Mouse (Mus musculus) lung, embryonic 15.5 days (tissue): ENCODE measurements around the gene Prr3. TPM values are rescaled to one million over a fixed set of nuclear protein-coding genes. Genes with fewer than 3 reads are reported as not detected.

ENCODE experiments used
- ATAC-seq: fragments of 200-750 bp; cut with Nextera tagmentation; 2 replicates; pipeline ENCODE4 v1.8.0; 2017; ENCODE audit warnings: moderate number of reproducible peaks, borderline replicate concordance; ENCODE audit not compliant: low FRiP score, low TSS enrichment; ENCODE audit errors: extremely low read depth
- H3K27ac ChIP-seq: fragments of 300-500 bp; sonication (generic); 2 replicates; pipeline ENCODE4 v1.5.1; 2015; ENCODE audit warnings: moderate library complexity, mild to moderate bottlenecking, inconsistent platforms
- H3K27me3 ChIP-seq: fragments of 300-500 bp; sonication (generic); 2 replicates; pipeline ENCODE4 v1.6.1; 2015; ENCODE audit warnings: inconsistent platforms
- H3K36me3 ChIP-seq: fragments of 300-500 bp; sonication (generic); 2 replicates; pipeline ENCODE4 v1.6.1; 2015; ENCODE audit warnings: inconsistent platforms
- H3K4me1 ChIP-seq: fragments of 300-500 bp; sonication (generic); 2 replicates; pipeline ENCODE4 v1.6.1; 2015; ENCODE audit warnings: inconsistent platforms
- H3K4me2 ChIP-seq: fragments of 300-500 bp; sonication (generic); 2 replicates; pipeline ENCODE4 v1.6.1; 2015; ENCODE audit warnings: inconsistent platforms, mild to moderate bottlenecking, moderate library complexity
- H3K4me3 ChIP-seq: fragments of 300-500 bp; sonication (generic); 2 replicates; pipeline ENCODE4 v1.5.1; 2015; ENCODE audit warnings: mild to moderate bottlenecking, inconsistent platforms
- H3K9ac ChIP-seq: fragments of 300-500 bp; sonication (generic); 2 replicates; pipeline ENCODE4 v1.6.1; 2015; ENCODE audit warnings: inconsistent platforms
- H3K9me3 ChIP-seq: fragments of 300-500 bp; sonication (generic); 2 replicates; pipeline ENCODE4 v1.6.1; 2016; ENCODE audit warnings: inconsistent platforms
- WGBS: fragments of 180-500 bp; shearing (Covaris S2); methylation state at CpG from one replicate; pipeline ENCODE4 v1.1.7; 2015; 5-methylcytosine and 5-hydroxymethylcytosine counted together
- polyA plus RNA-seq: library from polyadenylated mRNA; unstranded; fragments of >200 nt; fragmentation: Nextera tagmentation; extraction: Ambion mirVana; gene quantifications from 2 replicates; pipeline ENCODE4 v1.2.1, GENCODE M21; 2015

Gene Prr3
- polyA plus RNA-seq, 1 experiment from 2014 or later = 29.3 TPM

DNA sequence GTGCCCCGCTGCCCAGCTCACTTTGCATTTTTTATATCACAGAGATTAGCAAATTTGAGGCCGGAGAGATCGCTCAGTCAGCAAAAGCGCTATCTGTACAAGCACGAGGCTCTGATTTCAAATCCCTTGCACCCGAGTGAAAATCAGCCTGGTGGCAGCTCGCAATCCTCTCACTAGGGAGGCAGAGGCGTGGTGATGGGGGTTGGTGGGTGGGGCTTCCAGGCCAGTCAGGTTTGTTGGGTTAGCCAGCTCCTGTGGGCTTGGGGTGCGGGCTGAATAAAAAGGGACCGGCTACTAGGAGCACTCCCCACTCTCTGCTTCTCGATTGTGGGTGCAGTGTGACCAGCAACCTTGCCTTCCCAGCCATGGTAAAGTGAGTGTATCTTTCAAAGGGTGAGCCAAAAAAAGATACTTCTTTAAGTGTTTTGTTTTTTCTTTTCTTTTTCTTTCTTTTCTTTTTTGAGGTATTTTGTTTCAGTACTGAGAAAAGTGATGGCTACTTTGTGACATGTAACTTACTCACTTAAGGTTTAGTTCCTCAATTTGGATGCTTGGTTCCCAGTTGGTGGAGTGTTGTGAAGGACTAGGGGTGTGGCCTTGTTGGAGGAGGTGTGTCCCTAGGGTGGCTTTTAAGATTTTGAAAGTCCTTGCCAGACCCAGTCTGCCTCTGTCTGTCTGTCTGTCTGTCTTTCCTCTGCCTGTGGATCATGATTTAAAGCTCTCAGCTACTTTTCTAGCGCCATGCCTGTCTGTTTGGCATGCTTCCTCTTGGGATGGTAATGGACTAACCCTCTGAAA is 17.9 kb upstream of the Prr3 start:
- Histone ChIP-seq H3K4me2 (no peak overlapping the region), H3K9ac (0 out of 2 replicates have a peak overlapping the region, but pooled peaks have one; percentile 4), H3K27ac (no peak overlapping the region), H3K27me3 (no peaks in the 10 kb centered on the region), H3K36me3 (no peaks in the 10 kb centered on the region), H3K9me3 (no peaks in the 10 kb centered on the region), H3K4me3 (no peak overlapping the region), H3K4me1 (peaks cover 19% of the 10 kb centered on the region)
- no peak for ATAC-seq
- WGBS = 49% methylated on average over 12 of the region's 12 CpGs

DNA sequence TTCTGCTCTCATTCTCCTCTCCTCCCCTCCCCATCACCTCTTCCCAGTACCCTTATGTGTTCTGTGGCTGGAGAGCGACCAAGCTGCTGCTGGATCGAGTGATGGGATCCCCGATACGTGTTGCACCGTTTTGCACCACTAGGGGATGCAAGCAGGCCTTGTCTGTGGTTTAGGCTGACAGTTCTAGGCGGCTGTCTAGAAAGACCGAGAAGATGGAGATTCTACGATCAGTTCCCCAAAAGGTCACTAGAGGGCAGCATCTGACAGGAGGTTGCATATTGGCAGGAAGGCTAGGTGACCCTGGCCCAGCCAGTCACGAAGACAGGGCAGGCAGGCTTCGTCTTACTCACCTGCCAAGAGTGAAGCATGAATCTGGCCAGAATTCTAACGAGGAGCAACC is 16.9 kb upstream of the Prr3 start:
- Histone ChIP-seq H3K36me3 (no peaks in the 10 kb centered on the region), H3K9ac (no peak overlapping the region), H3K27ac (no peak overlapping the region), H3K27me3 (no peaks in the 10 kb centered on the region), H3K4me1 (peaks cover 19% of the 10 kb centered on the region), H3K4me3 (no peak overlapping the region), H3K4me2 (no peak overlapping the region), H3K9me3 (no peaks in the 10 kb centered on the region)
- 1% methylated on average over 11 of the region's 11 CpGs for WGBS
- ATAC-seq = peak; percentile 55; the same call in 1 of the 2 replicates

DNA sequence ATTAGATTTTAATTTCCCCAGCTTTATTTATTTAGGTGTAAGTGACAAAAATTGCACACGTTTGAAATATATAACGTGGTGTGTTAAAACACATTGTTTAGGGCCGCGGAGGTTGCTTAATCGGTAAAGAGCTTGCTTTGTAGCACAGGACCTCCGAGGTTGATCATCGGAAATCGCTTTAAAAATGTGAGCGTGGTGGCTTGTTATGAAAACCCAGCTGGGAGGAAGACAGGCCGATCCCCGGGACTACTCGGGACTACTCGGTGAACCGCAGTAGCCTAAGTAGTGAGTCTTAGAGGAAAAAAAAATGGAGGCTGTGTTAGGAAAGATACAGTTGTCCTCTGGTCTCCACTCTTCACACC is 14.8 kb upstream of the Prr3 start:
- Histone ChIP-seq H3K9ac (peak overlapping the region; percentile 54), H3K27ac (no peak overlapping the region; the same call in 1 of the 2 replicates)

DNA sequence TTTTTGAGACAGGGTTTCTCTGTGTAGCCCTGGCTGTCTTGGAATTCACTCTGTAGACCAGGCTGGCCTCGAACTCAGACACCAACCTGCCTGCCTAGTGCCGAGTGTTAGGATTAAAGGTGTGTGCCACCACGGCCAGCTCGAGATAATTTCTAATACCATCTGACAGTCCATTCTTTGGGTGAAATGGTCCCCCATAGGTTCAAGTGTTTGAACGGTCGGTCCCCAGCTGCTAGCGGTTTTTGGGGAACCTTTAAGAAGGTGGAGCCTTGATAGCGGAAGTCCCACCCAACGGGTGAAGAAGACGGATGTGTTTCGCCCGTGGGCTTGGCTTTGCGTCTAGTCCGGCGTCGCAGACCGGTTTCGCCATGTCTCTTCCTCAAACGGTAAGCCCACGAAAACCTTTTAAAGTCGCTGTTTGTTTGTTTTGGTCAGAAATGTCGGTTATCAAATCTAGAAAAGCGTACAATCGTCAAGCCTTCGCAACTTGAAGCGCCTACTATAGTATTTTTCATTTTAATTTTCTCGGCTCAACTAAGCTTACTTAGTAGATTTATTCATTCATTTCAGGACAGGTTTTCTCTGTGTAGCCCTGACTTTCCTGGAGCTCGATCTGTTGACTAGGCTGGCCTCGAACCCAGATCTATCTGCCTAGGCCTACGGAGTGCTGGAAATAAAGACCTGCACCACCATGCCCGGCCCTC is 14.3 kb upstream of the Prr3 start:
- ATAC-seq = peak; percentile 58
- WGBS = 4% methylated on average over 31 of the region's 31 CpGs
- H3K4me2 ChIP-seq = peak overlapping the region; percentile 70
- H3K4me3 ChIP-seq = peak overlapping the region; percentile 55
- H3K9ac ChIP-seq = peak overlapping the region; percentile 54
- peak overlapping the region; percentile 52; the same call in 1 of the 2 replicates for H3K27ac ChIP-seq
- H3K27me3 ChIP-seq = no peaks in the 10 kb centered on the region
- 0 out of 2 replicates have a peak, but pooled peaks cover 6% of the 10 kb centered on the region for H3K36me3 ChIP-seq
- H3K4me1 ChIP-seq = peaks cover 19% of the 10 kb centered on the region
- H3K9me3 ChIP-seq = no peaks in the 10 kb centered on the region

More for the DNA sequence above, 14.8 kb upstream of the Prr3 start:
- Histone ChIP-seq H3K4me3 (peak overlapping the region; percentile 55), H3K4me1 (peaks cover 19% of the 10 kb centered on the region), H3K27me3 (no peaks in the 10 kb centered on the region), H3K9me3 (no peaks in the 10 kb centered on the region), H3K36me3 (0 out of 2 replicates have a peak, but pooled peaks cover under 1% of the 10 kb centered on the region), H3K4me2 (peak overlapping the region; percentile 70)
- 2% methylated on average over 14 of the region's 14 CpGs for WGBS
- no peak for ATAC-seq

DNA sequence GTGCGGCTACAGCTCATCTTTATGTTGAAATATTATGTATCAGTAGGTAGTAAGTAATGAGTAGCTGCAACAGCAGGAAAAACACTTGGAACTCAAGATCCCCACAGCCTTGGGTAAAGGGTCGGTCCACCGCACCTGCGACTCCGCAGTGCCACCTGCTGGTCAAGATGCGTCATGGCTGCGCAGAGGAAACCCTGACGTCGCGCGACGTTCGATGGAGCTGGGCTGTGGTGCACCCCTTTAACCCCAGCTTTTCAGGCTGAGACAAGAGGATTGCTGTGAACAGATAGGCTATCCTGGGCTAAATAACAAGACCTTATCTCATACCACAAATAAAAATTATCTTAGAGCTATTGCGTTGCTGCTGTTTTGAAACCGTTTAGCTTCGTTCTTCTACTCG is 13.6 kb upstream of the Prr3 start:
- Histone ChIP-seq H3K9ac (no peak overlapping the region), H3K27ac (no peak overlapping the region), H3K36me3 (peaks cover 10% of the 10 kb centered on the region), H3K27me3 (no peaks in the 10 kb centered on the region), H3K4me2 (peak overlapping the region; percentile 70), H3K4me3 (peak overlapping the region; percentile 55), H3K9me3 (no peaks in the 10 kb centered on the region), H3K4me1 (peaks cover 19% of the 10 kb centered on the region)
- peak; percentile 69; the same call in 1 of the 2 replicates for ATAC-seq
- WGBS = 6% methylated on average over 17 of the region's 17 CpGs

DNA sequence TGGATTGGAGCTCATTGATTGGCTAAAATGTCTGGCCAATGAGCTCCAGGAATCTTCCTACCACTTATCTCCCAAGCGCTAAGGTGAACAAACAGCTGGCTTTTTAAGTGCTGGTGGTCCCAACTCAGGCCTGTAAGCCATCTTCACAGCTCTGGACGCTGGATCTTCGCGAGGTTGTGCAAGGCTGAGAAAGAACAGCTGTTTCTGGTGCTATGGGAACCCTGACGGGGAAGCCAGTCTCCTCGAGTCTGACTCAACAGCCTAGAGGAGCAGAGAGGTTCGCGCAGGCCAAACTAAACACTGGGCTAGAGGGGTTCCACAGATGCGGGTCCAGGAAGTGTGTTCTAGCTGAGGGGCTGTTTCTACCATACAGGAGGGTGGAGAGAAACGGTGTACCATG is 11.7 kb upstream of the Prr3 start:
- WGBS = 20% methylated on average over 10 of the region's 10 CpGs
- Histone ChIP-seq H3K4me3 (no peak overlapping the region), H3K9ac (no peak overlapping the region), H3K27ac (no peak overlapping the region), H3K36me3 (peaks cover 29% of the 10 kb centered on the region), H3K4me1 (peaks cover 10% of the 10 kb centered on the region; the same call in 1 of the 2 replicates), H3K27me3 (no peaks in the 10 kb centered on the region), H3K4me2 (no peak overlapping the region), H3K9me3 (no peaks in the 10 kb centered on the region)
- ATAC-seq = no peak

DNA sequence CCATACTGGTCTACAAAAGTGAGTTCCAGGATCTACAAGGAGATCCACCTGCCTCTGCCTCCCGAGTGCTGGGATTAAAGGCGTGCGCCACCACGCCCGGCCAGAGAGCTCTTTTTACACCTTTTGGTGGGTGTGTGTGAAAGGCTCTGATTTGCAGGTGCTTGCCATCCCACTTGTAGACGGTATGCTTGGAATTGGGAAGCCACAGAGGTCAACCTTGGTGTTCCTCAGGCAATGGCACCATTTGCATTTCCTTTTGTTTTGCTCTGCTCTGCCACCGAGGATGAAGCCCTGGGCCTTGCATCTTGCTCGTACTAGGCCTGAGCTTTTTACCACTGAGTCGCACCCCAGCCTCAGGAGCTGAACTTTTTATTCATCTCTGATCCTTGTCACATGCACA is 1.7 kb upstream of the Prr3 start:
- no peak for ATAC-seq
- peaks cover 18% of the 10 kb centered on the region for H3K4me1 ChIP-seq
- H3K9ac ChIP-seq = no peak overlapping the region
- no peak overlapping the region for H3K4me3 ChIP-seq
- H3K36me3 ChIP-seq = peaks cover 40% of the 10 kb centered on the region
- H3K27me3 ChIP-seq = no peaks in the 10 kb centered on the region
- H3K9me3 ChIP-seq = no peaks in the 10 kb centered on the region
- WGBS = 93% methylated on average over 9 of the region's 9 CpGs
- no peak overlapping the region for H3K27ac ChIP-seq
- no peak overlapping the region for H3K4me2 ChIP-seq

DNA sequence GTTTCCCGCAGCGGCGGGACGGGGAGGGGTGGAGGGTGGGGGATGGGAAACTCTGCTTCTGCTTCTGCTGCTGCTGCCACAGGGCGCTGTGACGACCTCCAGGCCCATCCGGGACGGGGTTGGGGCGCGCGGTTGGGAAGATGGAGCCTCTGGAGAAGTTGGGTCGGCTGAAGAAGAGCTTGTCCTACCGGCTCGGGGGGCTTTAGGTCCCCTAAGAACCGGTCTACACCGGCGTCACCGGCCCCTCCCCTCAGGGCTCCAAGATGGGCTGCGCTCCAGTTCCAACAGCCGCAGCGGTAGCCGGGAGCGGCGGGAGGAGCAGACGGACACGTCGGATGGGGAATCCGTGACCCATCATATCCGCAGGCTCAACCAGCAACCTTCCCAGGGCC is 323 bp upstream of the Prr3 start:
- H3K9me3 ChIP-seq = no peaks in the 10 kb centered on the region
- peak overlapping the region; percentile 78 for H3K4me2 ChIP-seq
- peak overlapping the region; percentile 80 for H3K9ac ChIP-seq
- under 1% methylated on average over 27 of the region's 29 CpGs for WGBS
- peaks cover 18% of the 10 kb centered on the region for H3K4me1 ChIP-seq
- peaks cover 35% of the 10 kb centered on the region for H3K36me3 ChIP-seq
- peak overlapping the region; percentile 98 for H3K27ac ChIP-seq
- peak overlapping the region; percentile 90 for H3K4me3 ChIP-seq
- H3K27me3 ChIP-seq = no peaks in the 10 kb centered on the region
- ATAC-seq = peak; percentile 37; the same call in 1 of the 2 replicates

DNA sequence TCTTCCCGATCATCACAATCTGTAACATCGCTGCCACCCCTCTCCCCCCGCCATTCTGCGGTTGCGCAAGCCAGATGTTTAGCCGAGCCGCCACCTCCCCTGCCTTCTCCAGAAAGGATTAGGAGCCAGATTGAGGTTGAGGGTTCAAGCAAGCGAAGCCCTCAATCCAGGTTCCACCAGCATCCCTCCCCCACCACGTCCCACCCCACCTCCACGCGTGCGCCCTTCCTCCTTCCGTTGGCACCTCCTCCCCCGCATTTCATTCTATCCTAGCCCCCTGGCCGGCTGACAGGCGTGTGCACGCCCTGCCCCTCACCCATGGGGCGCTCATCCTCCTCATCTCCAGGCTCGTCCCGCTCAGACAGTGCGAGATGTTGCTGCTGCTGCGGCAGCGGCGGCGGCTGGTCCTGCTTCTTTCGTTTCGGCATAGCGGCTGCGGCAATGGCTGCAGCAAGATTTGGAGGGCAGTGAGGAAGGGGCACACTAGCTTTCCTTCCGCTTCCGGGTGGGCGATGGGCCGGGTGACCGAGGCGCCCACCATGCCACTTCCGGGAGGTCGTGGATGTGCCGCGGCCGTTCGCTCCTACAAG is 1.1 kb downstream of the Prr3 start:
- peak overlapping the region; percentile 78 for H3K4me2 ChIP-seq
- H3K9ac ChIP-seq = peak overlapping the region; percentile 80
- no peaks in the 10 kb centered on the region for H3K9me3 ChIP-seq
- WGBS = under 1% methylated on average over 41 of the region's 41 CpGs
- peaks cover 18% of the 10 kb centered on the region for H3K4me1 ChIP-seq
- peaks cover 36% of the 10 kb centered on the region for H3K36me3 ChIP-seq
- H3K27ac ChIP-seq = peak overlapping the region; percentile 98
- no peaks in the 10 kb centered on the region for H3K27me3 ChIP-seq
- ATAC-seq = peak; percentile 57
- H3K4me3 ChIP-seq = peak overlapping the region; percentile 90

DNA sequence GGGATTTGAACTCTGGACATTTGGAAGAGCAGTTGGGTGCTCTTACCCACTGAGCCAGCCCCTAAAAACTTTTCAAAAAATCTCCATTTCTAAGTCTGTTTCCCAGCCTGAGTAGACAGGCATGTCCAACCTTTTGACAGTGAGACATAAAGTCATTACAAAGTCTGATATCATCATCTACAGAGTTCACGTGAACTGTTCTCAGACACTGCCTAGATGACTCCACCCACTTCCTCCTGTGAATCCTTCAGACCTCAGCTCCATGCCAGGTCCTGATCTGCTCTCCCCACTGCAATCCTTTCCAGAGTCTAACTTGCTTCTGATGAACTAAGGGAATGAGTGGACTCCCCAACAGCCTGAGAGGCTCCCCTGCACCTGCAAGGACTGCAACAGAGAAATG is 7.9 kb downstream of the Prr3 start:
- Histone ChIP-seq H3K27ac (no peak overlapping the region), H3K4me1 (peaks cover 17% of the 10 kb centered on the region), H3K4me2 (no peak overlapping the region), H3K4me3 (no peak overlapping the region), H3K9ac (no peak overlapping the region), H3K9me3 (no peaks in the 10 kb centered on the region), H3K27me3 (no peaks in the 10 kb centered on the region), H3K36me3 (peaks cover 29% of the 10 kb centered on the region)
- 38% methylated on average over 1 of the region's 1 CpGs for WGBS
- no peak for ATAC-seq

DNA sequence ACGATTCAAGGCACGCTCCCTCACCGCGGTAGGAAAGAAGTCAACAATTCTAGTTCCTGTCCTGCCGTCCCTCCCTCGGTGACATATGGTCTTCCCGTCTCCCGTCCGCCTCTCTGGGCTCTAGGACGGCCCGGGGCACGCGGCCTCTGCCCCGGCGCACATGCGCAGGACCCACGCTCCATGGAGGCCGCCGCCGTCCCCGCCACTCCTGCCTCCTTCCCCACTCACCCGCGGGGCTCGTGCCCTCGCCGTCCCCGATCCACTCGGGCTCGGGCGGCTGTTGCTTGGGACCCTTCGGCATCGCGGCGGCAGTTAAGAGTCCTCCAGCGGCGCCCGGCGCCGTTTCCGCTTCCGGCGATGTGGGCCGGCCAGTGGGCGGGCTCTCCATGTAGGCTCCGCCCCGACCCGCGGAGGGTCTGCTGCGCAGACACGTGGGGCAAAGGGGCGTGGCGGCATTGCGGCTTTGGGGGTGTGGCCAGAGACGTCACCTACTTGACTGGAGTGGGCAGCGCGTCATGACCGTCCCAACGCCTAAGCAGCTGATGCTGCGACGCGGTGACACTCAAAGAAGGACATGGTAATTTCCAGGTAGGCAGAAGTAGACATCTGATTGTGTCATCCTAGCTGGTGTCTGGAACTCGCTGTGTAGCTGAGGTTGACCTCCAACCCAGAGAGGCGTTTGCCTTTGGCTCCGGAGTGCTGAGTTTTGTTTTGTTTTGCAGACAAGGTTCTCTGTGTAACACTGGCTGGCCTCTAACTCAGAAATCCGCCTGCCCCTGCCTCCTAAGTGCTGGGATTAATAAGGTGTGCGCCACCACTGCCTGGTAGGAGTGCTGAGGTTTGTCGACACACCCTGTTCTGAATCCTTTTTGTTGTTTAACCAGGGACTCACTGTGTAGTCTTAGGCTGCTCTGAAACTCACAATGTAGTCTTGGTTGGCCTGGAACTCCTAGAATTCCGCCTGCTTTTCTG is 10.3 kb downstream of the Prr3 start, which contains the start of gene Abcf1:
TSS of gene Abcf1 (minus strand) at position 344 of the 972 bp plus-strand sequence.
- Histone ChIP-seq H3K27me3 (no peaks in the 10 kb centered on the region), H3K36me3 (peaks cover 34% of the 10 kb centered on the region), H3K9ac (peak within 1 kb of the TSS; percentile 74), H3K27ac (peak within 1 kb of the TSS; percentile 63), H3K4me1 (peaks cover 17% of the 10 kb centered on the region), H3K9me3 (no peaks in the 10 kb centered on the region), H3K4me2 (peak within 1 kb of the TSS; percentile 83), H3K4me3 (peak within 1 kb of the TSS; percentile 83)
- WGBS = under 1% methylated on average over 68 of the region's 68 CpGs
- peak; percentile 96 for ATAC-seq
